Mouse (Mus musculus): ENCODE measurements around the gene Atp8a1.

GRCm38 (mm10) chr5:67852860-67853259, 5.6 kb upstream of the Atp8a1 start:
- TF ChIP-seq CTCF (IDR thresholded peaks at IDR 0.05; ENCODE audit: low read depth), result no peak
- no peak for TF ChIP-seq EP300 (optimal IDR thresholded peaks at IDR 0.05)
